Mouse (Mus musculus) MEL-GATA-1-ER (cell line): ENCODE measurements around the gene Mpp3.
A peak's percentile ranks its signal among the peaks of the same experiment; 100 is the strongest.

Source experiments
- DNase-seq: peaks from one replicate; pipeline ENCODE4 v3.0.0-alpha.2; 2012; ENCODE audit warnings: low read depth; ENCODE audit errors: extremely low read depth

Gene Mpp3

GRCm38 (mm10) chr11:102039487-102040137 lies 11.4 kb upstream of the Mpp3 start:
- no peak for DNase-seq

- DNase-seq = no peak
Measured at GRCm38 (mm10) chr11:102037789-102038188, 9.5 kb upstream of the Mpp3 start.

DNA sequence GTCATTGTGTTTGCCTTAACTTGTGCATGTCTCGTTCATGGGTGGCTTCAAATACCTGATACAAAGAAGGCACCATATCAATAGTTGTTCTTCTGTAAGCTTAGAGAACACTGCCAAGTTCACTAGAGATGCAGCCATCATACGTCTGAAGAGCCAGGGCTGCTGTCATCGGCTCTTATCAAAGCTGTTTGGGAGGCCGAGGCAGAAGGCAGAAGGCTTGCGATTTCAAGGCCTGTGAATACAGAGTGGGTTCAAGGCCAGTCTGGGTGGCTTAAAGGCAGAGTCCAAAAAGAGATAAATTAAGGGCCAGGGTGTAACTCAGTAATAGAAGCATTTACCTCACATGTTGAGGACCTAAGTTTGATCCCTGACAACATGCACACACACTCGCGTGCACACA lies 8.1 kb upstream of the Mpp3 start:
- DNase-seq = no peak

- DNase-seq = no peak
Measured at GRCm38 (mm10) chr11:102035456-102035960, 7.2 kb upstream of the Mpp3 start.

DNA sequence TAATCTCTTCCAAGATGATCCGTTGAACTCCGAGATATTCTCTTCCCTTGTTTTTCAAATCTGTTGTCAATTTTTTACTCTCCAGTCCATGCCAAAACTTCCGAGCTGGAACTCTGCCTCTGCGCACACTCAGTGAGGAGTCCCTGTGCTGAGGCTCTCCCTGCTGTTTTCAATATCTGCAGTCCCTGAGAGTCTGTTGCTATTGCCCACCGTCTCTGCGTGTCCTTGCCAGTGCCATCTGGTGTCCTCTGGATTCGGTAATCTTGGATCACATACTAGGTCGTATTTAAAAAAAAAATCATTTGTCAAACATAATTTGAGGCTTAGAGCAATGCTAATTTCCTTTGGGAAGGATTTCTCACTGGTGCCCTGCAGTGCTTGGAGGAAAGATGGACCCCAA lies 6.6 kb upstream of the Mpp3 start:
- no peak for DNase-seq

GRCm38 (mm10) chr11:102033055-102033591 lies 4.9 kb upstream of the Mpp3 start:
- DNase-seq = no peak

- DNase-seq = no peak
Measured at GRCm38 (mm10) chr11:102031149-102031548, 2.9 kb upstream of the Mpp3 start.

GRCm38 (mm10) chr11:102029966-102030365 lies 1.7 kb upstream of the Mpp3 start:
- no peak for DNase-seq

GRCm38 (mm10) chr11:102029304-102029703 lies 1.0 kb upstream of the Mpp3 start:
- peak; percentile 63 for DNase-seq

DNA sequence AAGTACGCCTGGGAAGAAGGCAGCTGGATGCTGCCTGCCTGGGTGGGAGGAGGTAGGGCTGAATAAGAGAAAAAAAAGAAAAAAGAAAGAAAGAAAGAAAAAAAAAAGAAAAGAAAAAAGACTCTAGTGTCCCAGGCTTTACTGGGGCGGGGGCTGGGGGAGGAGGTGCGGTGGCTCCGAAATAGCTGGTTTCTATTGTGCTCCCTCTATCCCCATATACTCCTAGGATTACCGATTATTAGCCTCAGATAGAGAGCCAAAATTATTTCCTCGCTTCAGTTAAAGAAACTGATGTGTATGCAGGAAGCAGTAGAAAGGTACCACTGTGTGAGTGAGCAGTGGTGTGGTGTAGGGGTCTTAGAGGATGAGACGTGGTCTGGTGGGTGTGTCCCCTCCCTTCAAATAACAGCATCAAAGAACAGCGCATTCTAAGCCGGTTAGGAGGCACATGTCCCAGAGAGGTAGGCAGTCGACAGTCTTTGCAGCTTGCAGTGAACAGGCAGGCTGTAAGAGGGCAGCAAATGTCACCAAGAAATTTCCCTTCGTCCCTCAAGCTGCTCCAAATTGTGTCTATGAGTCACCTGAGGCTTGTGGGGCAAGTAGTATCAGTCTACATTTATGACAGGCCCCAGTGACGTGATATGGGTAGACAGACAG lies 772 bp downstream of the Mpp3 start:
- DNase-seq = no peak

- DNase-seq = no peak
Measured at GRCm38 (mm10) chr11:102026694-102027360, 1.4 kb downstream of the Mpp3 start.

DNA sequence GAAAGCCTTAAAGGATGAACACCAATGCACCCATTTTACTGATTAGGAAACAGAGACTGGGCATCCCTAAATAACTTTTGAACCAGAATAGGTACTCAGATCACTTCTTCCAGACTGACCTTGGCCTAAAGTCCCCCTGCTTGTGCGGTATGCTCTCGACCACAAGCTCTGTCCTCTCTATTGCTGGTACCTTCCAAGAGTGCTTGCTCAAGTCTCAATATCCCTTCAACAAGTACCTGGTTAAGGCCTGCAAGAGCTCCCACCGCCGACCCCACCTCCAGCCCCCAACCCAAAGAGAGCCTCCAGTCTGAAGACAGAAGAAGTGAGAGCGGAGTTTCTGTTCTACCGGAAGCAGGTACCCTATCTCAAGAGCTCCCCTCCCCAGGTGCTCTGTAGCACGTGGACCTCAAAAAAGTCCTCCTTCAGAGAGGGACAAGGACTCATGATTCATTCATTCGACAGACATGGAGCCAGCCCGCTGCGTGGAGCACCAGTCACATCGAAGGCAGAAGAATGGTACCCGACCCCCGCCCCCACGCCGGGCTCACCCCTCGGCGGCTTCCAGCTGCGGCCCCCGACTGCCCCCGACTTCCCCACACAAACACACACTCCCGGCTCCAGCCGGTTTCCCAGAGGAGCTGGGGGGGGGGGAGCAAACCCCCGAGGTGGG lies 2.1 kb downstream of the Mpp3 start:
- no peak for DNase-seq

DNA sequence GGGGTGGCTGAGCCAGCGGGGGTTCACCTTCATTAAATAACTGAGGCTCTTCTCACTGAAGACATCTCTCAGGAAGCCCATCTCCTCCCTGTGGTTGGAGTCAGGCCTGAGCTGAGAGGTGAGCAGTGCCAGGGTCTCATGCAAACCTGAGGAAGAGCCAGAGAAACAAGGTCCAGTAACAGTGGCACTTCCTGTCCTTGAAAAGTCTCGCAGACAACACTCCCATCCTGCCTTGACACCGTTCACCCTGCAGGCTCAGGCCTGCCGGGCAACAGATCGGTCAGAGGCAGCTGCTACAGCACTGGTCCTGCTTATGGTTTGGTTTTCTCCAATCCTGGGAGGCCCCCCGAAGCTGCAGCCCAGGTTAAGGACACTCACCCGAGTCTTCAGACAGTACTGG lies 2.9 kb downstream of the Mpp3 start:
- DNase-seq = no peak

DNA sequence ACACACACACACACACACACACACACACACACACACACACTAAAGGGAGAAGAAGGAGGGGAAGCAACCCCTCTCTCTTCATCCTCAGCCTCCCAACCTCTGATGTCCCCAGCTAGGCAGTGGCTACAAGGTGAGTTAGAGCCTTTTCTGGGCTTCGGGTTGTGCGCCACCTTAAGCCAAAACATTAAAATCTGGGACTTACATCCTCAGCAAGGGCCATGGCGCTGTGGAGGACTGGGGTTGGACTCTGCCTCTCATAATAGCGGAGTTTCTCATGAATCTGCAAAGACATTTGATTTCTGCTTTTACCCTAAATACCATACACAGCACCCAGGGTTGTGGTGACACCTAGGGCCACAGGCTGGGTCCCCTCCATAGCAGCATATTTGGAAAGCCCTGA lies 3.4 kb downstream of the Mpp3 start:
- no peak for DNase-seq

GRCm38 (mm10) chr11:102024084-102024758 lies 4.0 kb downstream of the Mpp3 start:
- DNase-seq = no peak

- no peak for DNase-seq
Measured at GRCm38 (mm10) chr11:102023406-102023805, 4.9 kb downstream of the Mpp3 start.

DNA sequence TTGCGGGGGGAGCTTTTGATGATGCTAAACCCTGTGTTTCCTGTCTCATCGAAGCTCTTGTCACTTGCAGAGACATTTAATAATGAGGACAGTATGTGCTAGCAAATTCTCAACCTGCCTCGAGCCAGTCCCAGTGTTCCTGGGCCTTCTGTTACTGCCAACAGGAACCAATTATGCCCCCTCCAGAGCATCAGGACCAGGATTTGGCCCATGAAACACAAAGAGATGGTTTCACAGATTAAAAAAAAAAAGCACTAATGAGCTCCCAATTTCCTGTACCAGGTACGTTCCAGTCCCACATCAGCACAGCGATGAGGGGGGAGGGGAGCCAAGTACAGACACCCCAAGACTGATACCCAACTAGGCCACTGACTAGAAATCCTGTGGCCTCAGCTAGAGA lies 7.1 kb downstream of the Mpp3 start:
- DNase-seq = no peak

DNA sequence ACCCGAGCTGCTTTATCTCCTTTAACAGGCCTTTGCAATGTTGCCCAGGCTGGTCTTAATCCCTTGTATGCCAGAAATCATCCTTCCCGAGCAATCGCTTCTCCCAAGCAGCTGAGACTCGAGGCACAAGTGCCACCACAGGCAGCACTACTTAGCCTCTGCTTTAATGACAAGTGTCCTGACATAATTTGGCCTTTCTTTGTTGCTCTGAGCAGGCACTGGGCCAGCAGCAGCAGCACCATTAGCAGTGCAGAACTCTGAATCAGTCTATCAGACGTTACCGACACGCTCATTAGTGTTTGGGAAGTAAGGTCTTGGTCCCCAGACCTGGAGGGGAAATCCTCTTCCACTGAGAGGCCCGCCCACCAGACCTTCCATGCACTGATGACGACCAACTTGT lies 8.5 kb downstream of the Mpp3 start:
- no peak for DNase-seq

DNA sequence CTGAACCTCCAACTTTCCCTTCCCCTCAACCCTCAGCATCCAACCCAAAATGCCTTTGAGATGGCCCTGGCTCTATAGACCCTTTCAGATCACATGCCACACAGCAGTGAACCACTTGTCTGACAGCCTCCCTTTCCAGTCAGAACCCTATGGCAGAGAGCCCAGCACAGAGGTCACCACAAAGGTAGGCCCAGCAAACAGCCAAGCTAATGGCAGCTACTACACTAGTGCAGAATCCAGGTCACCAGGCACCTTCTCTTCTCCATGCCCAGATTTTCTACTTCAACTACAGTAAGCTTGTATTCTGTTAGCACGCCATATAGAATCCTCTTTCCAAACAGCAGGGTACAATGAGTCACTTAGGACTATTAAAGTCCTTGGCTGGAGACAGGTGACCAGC lies 12.1 kb downstream of the Mpp3 start:
- no peak for DNase-seq

GRCm38 (mm10) chr11:102015472-102015871 lies 12.8 kb downstream of the Mpp3 start:
- no peak for DNase-seq

DNA sequence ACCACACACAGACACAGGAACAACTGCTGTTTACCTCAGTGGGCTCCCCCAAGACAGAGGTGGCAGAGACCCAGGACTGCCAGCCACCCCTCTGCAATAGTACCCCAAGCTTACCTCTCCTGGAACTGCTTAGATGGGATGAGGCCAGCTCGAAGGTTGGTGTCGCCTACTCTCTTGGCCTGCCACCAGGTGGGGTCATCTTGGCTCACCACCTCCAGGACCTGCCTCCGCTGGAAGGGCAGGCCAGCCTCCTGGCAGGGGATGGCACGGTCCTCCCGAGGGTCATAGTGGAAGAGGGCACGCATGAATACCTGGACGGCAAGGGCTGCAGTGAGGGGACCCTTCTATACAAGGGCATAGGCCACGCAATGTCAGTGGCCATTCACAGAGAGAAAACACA lies 15.1 kb downstream of the Mpp3 start:
- no peak for DNase-seq
